Mouse (Mus musculus) embryo, embryonic 9.5 days (tissue): Measurements from ENCODE around the gene Wdr66.
A peak's percentile ranks its signal among the peaks of the same experiment; 100 is the strongest.

ENCODE experiments used
- DNase-seq: peaks from one replicate; pipeline ENCODE4 v3.0.0-alpha.2; 2017; ENCODE audit errors: extremely low spot score

The Wdr66 gene

DNA sequence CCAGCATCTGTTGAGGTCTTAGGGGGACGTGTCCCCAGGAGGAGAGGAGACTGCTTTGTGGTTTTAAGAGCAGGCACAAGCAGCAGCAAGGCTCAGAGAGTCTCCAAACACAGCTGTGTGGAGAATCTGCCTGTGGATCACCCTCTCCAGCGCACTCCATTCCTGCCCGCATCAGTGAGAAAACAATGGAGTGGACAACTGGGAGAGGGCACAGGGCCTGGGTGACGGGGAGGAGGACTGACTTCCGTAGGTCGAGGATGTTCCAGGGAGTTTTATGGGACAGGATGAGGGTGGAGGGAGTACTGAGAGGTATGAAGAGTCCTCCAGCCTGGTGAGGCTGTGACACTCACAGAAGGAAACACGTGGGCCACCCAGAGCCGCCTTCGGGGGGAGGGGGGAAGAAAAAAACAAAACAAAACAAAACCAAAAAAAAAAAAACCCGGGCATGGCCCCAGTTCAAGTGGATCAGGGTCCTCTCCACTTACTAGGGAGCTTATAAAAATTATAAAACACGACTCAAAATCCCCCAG, 62.0 kb downstream of the Wdr66 start:
- DNase-seq, result no peak

DNA sequence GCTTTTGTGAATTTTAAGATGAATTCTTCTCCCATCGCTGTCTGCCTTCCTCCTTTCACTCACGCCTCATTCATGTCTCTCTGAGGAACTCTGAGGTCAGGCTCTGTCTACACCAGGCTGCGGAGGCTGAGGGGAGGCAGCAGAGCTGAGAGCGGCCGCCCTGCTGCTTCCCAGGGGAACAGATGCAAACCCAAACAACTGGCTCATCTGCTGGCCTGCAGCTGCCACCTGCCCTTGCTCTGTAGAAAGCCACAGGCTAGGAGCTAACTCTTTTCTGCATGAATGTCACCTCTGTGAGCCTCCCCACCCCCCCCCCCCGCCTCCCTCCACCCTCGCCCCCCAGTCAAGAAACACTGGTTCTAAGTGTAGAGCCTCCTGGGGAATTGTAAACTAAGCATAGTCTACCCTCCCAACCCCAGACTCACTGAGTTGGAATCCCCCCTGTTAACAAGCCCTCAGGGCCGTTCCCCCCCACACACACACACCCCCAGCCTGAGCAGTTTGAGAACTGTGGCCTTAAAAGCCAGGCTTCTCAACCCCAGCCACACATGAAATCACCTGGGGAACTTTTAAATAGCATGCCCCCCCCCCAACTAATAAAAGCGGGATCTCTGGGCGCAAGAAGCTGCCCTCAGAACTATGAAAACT, 63.4 kb downstream of the Wdr66 start:
- DNase-seq, result no peak

DNA sequence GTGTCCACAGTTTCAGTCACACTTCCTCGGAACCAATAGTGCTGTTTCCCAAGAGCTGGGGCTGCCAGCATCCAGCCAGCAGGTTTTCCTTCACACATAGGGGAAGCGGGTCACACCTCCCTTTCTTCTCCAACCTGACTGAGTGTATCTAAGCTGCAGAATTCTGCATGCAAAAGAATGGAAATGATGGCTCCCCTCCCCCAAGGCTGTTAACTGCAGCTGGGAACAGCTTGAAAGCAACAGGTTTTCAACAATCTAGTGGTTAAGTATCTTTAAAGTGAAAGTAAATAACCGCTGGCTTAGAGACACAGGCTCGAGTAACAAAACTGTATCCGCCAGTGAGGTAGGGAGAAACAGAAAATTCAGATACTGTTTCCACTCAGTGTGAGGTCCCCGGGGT, 66.1 kb downstream of the Wdr66 start:
- DNase-seq, result no peak

DNA sequence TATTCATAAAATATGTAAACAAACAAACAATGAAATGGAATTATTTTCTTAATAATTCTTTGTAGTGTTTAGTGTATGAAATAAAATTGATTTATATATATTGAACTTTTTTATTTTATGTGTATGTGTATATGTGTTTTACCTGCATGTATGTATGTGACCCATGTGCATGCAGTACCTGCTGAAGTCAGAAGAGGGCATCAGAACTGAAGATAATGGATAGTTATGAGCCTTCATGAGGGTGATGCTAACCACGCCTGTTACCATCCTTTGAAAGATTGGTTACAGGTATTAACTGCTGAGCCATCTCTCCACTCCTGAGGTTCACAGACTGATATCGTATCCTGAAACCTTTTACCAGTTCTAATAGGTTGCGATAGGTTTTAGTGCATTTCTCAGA, 68.2 kb downstream of the Wdr66 start:
- DNase-seq, result no peak

DNA sequence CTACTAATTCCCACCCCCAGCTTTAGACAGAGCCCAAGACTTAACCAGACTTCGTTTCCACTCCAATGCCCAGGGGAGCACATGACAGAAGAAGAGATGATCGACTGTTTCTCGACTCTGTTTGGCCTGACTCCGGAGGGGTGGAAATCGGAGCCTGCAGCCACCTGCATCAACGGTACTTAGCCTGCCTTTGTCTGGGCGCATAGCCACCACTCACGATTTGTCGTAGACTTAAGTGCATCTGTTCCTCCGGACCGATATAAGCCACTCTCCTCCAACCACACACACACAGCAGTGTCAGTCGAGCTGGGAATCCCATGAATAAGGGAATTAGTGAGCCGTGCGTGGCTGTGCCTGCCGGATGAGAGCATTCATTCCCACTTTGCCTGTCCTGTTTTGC, 72.3 kb downstream of the Wdr66 start:
- DNase-seq, result peak; percentile 31

DNA sequence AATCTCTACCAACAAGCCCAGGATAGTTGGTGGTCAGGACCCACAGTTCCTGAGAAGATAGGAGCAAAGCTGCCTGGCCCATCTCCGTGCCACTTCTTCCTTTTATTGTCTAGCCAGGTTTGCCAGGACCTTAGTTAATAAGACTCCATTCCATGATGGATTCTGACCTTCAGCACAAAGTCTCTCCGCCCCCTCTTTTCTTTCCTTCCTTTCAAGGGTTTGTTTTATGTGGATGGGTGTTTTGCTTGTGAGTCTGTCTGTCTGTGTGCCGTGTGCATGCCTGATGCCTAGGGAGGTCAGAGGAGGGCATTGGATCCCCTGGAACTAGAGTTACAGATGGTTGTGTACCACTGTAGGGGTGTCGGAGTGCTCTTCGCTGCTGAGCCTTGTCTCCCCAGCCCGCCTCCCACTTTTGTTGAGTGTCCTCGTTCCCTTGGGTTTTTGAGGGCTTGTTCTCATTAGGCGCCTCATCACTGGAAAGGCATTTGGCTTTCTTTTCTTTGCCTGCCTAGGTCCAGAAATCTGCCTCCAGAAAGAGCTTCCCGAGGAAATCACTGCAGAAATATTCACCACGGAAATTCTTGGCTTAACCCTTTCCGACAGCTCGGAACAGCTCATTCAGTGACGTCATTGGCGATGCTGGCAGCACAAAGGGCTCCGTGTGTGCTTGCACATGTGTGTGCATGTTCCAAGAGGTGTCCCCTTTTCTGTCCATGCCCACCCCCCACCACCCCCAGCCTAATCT, 74.3 kb downstream of the Wdr66 start:
- no peak for DNase-seq

DNA sequence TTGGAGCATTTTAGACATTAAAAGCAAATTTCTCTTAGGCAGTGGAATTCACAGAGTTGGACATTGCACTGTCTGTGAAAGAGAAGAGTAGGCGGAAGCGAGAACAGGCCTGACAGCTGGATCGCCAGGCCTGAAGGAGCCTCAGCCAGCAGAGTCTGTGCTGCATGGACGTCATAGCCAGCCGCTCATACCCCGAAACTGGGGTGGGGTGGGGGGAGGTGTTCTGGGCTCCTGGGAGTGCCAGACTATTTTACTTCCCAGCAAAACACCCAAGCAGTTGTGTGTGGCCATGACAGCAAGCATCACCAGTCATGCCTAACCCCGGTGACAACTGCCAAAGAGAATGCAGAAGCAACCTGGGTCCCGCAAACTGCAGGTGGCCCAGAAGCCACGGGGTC, 74.8 kb downstream of the Wdr66 start:
- DNase-seq, result no peak

DNA sequence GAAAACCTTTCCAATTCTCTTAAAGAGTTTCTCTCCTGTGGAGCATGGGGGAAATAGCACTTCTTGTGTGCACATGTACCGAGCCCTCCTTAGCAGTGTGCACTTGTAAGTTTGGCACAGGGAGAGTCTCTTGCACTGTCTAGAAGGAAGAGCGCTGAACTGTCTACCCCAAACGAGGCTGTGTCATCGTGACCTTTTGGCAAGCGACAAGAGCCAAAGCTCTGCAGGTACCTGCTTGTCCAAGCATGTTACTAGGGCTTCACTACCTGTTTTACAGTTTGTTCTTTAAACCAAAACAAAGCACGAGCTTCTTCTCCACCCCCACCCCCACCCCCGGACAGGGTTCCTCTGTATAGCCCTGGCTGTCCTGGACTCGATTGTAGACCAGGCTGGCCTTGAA, 75.8 kb downstream of the Wdr66 start:
- DNase-seq, result no peak

DNA sequence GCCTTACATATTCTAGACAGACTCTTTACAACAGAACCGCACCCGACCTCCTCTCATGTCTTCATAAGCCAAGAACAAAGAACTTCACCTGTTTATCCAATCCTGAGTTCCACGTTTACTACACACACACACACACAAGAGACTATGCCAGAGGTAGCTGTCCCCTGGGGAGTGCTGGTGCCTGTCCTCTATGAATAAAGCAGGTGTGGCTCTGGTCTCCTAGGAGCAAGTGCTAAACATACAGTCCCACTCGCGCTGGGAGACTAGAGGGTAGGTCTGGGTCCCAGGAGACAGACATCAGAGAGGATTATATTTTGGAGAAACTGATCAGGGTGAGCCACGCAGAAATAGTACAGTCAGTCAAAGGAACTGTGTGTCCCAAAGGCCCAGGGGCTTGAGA, 81.7 kb downstream of the Wdr66 start:
- DNase-seq, result no peak

DNA sequence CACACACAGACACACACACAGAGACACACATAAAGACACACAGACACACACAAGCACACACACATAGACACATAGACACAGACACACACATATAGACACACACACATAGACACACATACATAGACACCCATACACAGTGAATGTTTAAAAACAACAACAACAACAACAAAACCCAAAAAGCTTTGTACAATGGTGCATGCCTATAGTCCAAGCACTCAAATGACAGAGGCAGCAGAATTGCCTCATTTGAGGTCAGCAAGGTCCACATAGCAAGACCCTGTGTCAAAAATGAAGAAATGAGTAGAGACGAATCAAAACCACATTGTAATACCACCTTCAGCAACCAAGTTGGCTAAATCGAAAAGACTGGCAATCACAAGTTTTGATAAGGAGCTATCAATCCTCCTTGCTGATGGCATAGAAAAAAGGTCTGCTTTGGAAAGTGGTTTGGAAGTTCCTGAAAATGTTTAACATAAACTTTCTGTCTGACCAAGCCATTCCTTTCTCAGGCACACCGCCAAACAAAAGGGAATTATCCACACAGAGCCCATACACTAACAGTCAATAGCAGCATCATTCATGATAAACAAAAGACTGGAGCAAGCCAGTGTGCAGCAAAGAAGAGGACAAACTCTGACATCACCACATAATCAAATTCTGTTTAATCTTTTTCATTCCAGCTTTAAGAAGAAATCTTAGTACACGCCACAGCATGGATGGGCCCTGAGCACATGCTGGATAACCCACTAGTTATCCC, 84.5 kb downstream of the Wdr66 start:
- no peak for DNase-seq

DNA sequence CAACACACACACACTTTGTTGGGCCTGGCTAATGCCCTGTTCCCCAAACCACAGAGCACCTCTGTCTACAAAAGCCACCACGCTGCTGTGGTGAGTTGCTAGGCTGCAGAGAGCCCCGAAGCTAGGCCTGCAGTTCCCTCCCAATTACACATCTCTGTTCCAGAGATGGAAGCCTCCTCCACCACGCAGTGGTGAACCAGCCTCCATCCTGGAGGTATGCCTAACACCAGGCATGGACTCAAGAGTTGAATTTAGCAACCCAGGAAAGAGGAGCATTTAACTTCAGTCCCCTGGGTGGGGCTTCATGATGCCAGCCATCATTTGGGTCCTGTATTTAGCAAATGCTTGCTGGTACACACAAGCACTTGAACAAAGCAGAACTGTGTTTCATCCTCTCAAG, 86.6 kb downstream of the Wdr66 start:
- no peak for DNase-seq

DNA sequence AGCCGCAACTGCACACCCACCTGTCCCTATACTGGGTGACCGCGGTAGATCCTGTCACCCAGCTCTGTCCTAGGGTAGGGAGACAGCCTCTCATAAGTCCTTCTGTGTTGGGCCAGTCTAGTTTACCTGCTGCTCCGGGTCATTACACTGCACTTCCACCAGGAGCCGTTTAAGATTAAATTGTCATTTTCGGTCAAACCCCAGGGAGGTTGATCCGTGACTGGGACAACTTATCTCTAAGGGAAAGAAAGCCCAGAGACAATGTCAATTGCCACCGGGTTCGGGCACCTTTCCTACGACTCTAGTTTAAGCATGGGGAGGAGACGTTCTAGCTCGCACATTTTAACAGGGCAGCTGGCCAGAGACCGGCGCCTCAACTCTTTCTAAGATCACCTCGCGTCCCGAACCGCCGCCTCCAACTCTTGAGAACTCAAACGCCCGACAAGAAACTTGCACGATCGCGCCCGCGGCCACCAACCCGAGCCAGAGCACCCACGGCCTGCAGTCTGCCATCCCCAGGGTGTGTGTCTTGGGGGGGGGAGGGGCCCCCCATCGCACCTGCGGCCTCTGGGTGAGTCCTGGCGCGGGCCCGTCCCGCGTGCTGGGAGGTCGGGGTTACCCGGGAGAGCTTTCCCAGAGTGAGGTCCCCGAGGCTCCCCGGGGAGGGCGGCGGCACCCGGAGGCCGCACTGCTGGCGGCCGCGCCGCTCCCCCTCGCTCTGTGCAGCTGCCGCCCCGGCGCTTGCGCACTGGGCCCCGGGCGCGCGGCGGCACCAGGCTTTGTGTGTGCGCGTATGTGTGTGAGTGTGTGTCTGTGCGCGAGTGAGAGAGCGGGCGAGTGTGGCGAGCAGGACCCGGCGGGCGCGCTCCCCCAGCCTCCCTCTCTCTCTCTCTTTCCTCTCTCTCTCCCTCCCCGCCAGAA, 92.1 kb downstream of the Wdr66 start, which contains the start of gene Bcl7a:
TSS of gene Bcl7a (plus strand) at position 128 of the 921 bp plus-strand sequence.
- DNase-seq, result peak; percentile 94

DNA sequence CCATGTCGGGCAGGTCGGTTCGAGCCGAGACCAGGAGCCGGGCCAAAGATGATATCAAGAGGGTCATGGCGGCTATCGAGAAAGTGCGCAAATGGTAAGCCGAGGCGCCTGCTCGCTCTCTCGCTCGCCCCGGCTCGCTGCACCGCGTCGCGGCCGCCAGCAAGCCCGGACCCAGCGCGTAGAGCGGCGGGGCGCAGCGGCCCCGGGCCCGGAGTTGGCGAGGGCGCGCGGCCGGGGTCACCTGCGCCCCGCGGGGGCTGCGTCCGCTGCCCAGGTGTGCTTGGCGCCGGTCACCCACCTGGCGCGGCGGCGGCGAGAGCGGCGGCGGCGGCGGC, 92.7 kb downstream of the Wdr66 start:
- DNase-seq, result no peak

DNA sequence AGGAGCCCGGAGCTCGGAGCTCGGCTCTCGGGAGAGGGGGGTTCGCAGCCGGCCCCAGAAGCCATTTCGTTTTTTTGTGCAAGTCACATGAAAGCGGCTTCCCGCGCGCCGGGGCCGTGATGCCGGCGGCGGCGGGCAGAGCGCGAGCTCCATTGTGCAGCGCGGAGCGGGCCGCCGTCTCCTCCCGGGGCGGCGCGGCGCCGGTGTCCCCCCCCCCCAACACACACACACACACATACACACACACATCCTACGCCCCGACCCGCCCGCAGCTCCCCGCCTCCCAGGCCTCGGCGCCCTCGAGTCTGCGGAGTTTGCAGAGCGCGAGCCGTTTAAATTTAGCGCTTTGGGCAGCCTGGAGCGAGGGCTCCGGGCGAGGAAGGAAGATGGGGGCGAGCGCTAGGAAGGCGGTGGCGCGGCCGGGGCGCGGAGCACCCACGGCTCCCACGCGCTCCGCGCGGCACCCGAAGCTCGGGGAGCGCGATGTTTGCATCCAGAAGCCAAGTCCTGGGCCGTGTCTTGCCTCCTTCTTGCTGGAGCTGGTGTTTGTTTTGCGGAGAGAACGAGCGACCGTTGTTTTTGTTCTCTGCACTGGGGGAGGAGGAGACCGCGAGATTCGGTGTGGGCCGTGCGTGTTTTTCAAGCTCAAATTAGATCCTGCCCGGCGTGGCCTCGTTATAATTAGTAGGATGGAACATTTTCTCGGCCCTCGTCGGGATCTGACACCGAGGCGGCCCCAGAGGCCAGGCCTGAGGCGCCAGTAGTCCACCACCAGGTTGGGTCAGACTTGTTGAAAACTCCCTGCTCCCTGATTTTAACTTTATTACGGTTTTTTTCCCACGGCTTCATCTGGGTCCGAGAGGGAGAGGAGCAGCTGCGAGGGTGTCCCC, 93.3 kb downstream of the Wdr66 start:
- DNase-seq, result peak; percentile 75

DNA sequence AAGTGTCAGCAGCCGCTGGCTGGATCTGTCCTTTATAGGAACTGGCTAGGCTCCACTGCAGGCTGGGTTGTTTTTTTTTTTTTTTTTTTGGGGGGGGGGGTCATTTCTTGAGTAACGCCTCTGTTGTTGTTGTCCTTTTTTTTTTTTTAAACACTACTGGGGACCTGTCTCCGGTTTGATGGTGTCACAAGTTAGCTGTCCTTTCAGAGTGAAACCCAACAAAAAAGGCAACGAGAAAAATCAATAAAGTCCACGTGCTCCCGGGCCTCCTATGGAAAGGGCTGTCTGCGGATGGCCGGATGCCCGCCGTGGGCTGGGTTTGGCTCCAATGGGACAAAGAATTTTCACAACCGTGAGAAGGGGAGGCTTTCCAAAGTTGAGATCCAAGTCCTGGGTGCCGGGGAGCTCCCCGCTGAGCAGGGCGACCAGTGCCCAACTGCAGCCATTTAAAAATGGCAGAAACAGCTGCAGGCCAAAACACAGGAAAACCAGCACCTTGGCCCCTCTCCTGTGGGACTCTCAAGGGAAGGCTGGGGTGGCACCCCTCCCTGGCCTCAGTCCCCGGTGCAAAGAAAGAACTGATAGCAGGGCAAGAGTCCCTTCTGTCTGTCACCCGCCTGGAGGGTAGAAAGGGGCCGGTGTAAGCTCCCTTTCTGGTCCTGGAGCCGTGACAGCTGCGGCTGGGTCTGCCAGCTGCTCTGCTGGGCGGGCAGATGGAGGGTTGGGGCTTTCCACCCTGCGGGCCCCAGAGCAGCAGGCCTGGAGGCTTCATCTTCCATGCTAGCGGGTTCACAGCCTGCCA, 94.2 kb downstream of the Wdr66 start:
- DNase-seq, result peak; percentile 51

DNA sequence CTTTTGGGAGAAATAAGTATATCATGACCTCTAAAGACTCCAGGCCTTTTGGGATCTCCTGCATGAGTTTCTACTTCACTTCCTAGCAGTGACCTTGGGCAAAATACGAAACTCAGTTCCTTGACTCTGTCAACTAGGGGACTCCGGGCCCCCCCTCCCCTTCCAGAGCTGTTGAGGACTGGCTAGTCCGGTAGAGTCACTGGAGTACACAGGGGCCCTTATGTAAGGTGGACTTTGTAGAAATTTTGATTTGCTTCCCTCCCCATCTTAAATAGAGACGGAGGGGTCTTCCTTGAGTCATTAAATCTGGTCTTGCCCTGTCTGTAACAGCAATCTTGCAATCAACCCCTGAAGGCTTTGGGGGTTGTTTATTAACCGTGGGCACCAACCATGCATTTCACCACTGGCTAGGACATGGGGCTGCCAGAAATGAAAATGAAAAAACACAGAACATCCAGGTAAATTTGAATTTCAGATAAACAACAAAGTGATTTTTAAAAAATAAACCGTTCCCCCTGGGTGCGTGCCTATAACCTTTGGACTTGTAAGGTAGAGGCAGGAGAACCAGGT, 94.9 kb downstream of the Wdr66 start:
- DNase-seq, result no peak

DNA sequence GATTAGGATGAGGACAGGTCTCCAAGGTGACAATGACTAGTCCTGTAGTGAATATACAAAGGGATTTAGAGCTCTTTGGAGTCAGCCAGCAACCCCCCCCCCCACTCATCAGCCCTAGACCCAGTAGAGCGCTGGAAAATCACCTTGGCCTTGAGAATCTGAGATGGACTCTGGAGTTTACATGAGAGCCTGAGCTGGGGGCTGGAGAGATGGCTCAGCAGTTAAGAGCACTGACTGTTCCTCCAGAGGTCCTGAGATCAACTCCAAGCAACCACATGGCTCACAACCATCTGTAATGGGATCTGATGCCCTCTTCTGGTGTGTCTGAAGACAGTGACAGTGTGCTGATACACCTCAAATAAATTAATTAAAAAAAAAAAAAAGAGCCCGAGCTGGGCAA, 96.1 kb downstream of the Wdr66 start:
- no peak for DNase-seq

DNA sequence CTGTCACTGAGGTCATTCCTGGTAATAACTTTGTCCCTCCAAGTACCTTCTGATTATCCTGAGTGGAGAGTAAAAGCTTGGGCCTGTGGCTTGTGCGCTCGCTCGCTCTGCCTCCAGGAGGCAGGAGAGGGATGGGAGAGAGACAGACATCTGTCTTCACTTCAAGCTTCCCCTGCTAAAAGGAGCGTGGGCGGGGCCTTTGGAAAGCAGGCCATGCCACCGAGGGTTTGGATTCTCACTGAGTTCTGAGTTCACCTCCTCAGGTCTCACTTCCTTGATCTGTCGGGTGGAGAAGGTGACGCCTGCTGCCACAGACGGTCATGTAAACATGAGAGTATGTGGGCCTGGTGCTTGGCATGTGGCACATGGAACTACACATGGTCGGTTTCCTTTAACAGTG, 98.5 kb downstream of the Wdr66 start:
- DNase-seq, result no peak

DNA sequence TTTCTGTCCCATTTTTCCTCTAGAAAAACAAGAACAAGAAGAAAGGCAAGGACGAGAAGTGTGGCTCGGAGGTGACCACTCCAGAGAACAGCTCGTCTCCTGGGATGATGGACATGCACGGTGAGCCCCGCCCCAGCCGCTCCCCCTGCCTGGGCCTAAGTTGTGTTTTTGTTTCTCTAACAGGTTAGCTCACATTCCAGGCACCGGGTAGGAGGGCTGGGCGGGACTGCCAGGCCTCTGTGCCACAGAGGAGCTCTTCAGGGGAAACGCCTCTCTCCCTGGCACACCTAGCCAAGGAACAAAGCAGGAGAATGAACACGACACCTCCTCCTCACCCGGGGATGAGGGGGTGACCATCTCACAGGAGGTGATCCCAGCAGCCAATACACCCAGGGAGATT, 104.0 kb downstream of the Wdr66 start:
- DNase-seq, result no peak
